Mouse (Mus musculus) intestine, postnatal 0 days (tissue): ENCODE data around the gene Tob2. TPM values are rescaled to one million over a fixed set of nuclear protein-coding genes. Genes with fewer than 3 reads are reported as not detected.
A peak's percentile ranks its signal among the peaks of the same experiment; 100 is the strongest.

Experiments
- ATAC-seq: fragments of 200-750 bp; cut with Nextera tagmentation; 2 replicates; pipeline ENCODE4 v1.8.0; 2017; ENCODE audit warnings: mild to moderate bottlenecking, moderate TSS enrichment, moderate library complexity
- H3K27ac ChIP-seq: fragments of 300-500 bp; sonication (generic); 2 replicates; pipeline ENCODE4 v1.5.1; 2014; ENCODE audit warnings: mild to moderate bottlenecking, low read depth, low read length, moderate library complexity
- H3K27me3 ChIP-seq: fragments of 300-500 bp; sonication (generic); replicated peaks from 2 replicates; pipeline ENCODE4 v1.6.1; 2014; ENCODE audit warnings: low read length, mixed read lengths; ENCODE audit not compliant: control insufficient read depth, insufficient read depth
- H3K36me3 ChIP-seq: fragments of 300-500 bp; sonication (generic); 2 replicates; pipeline ENCODE4 v1.6.1; 2014; ENCODE audit warnings: mild to moderate bottlenecking, moderate library complexity; ENCODE audit not compliant: control insufficient read depth, insufficient read depth
- H3K4me1 ChIP-seq: fragments of 300-500 bp; sonication (generic); replicated peaks from 2 replicates; pipeline ENCODE4 v1.6.1; 2014; ENCODE audit warnings: antibody characterized with exemption, low read length, mixed read lengths; ENCODE audit not compliant: control insufficient read depth, insufficient read depth
- H3K4me2 ChIP-seq: fragments of 300-500 bp; sonication (generic); replicated peaks from 2 replicates; pipeline ENCODE4 v1.6.1; 2014; ENCODE audit warnings: low read depth, mild to moderate bottlenecking, moderate library complexity
- H3K4me3 ChIP-seq: fragments of 300-500 bp; sonication (generic); 2 replicates; pipeline ENCODE4 v1.5.1; 2014; ENCODE audit warnings: low read depth, low read length
- H3K9ac ChIP-seq: fragments of 300-500 bp; sonication (generic); 2 replicates; pipeline ENCODE4 v1.6.1; 2014; ENCODE audit warnings: mild to moderate bottlenecking, low read depth, low read length
- H3K9me3 ChIP-seq: fragments of 300-500 bp; sonication (generic); 2 replicates; pipeline ENCODE4 v1.6.1; 2016; ENCODE audit warnings: mixed run types; ENCODE audit not compliant: control insufficient read depth
- CTCF ChIP-seq: sonication (generic); IDR thresholded peaks from 2 replicates; pipeline ENCODE4 v1.5.1; 2016; ENCODE audit warnings: low read depth, mild to moderate bottlenecking, control low read depth, antibody characterized with exemption, moderate library complexity
- whole genome bisulfite sequencing: fragments of 180-500 bp; shearing (Covaris S2); extraction: QIAGEN DNeasy Blood & Tissue Kit; methylation state at CpG from one replicate; pipeline ENCODE4 v1.1.7; 2014; 5-methylcytosine and 5-hydroxymethylcytosine counted together
- polyA plus RNA-seq: library from polyadenylated mRNA; unstranded; fragments of >200 nt; fragmentation: Nextera tagmentation; extraction: Ambion mirVana; gene quantifications from 2 replicates; pipeline ENCODE4 v1.2.1, GENCODE M21; 2015

Gene Tob2
- polyA plus RNA-seq, 1 experiment from 2014 or later: 19.8 TPM

- peak overlapping the region; percentile 68 for H3K27ac ChIP-seq
- H3K27me3 ChIP-seq: no peaks in the 10 kb centered on the region
- 45% methylated on average over 1 of the region's 1 CpGs for WGBS
- H3K4me1 ChIP-seq: no peaks in the 10 kb centered on the region; the same call in 1 of the 2 replicates
- no peaks in the 10 kb centered on the region for H3K9me3 ChIP-seq
- no peak overlapping the region for H3K4me2 ChIP-seq
- no peak overlapping the region for H3K9ac ChIP-seq
- H3K4me3 ChIP-seq: no peak overlapping the region
- ATAC-seq: peak; percentile 62
- TF ChIP-seq CTCF: no peak
- H3K36me3 ChIP-seq: peaks cover 55% of the 10 kb centered on the region
Measured at GRCm38 (mm10) chr15:81894002-81894401, 35.4 kb upstream of the Tob2 start.

- no peak for TF ChIP-seq CTCF
- H3K36me3 ChIP-seq: peaks cover 59% of the 10 kb centered on the region
Measured at GRCm38 (mm10) chr15:81891822-81892580, 33.4 kb upstream of the Tob2 start.

GRCm38 (mm10) chr15:81891140-81891802 lies 32.7 kb upstream of the Tob2 start:
- H3K4me2 ChIP-seq: no peak overlapping the region
- no peak overlapping the region for H3K27ac ChIP-seq
- H3K27me3 ChIP-seq: no peaks in the 10 kb centered on the region
- peaks cover 53% of the 10 kb centered on the region for H3K36me3 ChIP-seq
- no peak for ATAC-seq
- H3K4me3 ChIP-seq: no peak overlapping the region
- H3K9ac ChIP-seq: no peak overlapping the region
- no peak for TF ChIP-seq CTCF
- no peaks in the 10 kb centered on the region for H3K4me1 ChIP-seq
- 86% methylated on average over 7 of the region's 7 CpGs for WGBS
- no peaks in the 10 kb centered on the region for H3K9me3 ChIP-seq

More at GRCm38 (mm10) chr15:81891822-81892580, 33.4 kb upstream of the Tob2 start:
- ATAC-seq: peak; percentile 34; the same call in 1 of the 2 replicates
- Histone ChIP-seq H3K9ac (no peak overlapping the region), H3K27ac (no peak overlapping the region), H3K4me1 (no peaks in the 10 kb centered on the region; the same call in 1 of the 2 replicates), H3K27me3 (no peaks in the 10 kb centered on the region), H3K4me2 (no peak overlapping the region), H3K4me3 (no peak overlapping the region), H3K9me3 (no peaks in the 10 kb centered on the region)
- WGBS: 73% methylated on average over 8 of the region's 8 CpGs

- no peak for TF ChIP-seq CTCF
- no peak overlapping the region for H3K4me2 ChIP-seq
- no peaks in the 10 kb centered on the region for H3K4me1 ChIP-seq
- no peaks in the 10 kb centered on the region for H3K27me3 ChIP-seq
- H3K36me3 ChIP-seq: peaks cover 39% of the 10 kb centered on the region
- no peak overlapping the region for H3K9ac ChIP-seq
- 94% methylated on average over 7 of the region's 7 CpGs for WGBS
- H3K4me3 ChIP-seq: no peak overlapping the region
- no peak overlapping the region for H3K27ac ChIP-seq
- no peaks in the 10 kb centered on the region for H3K9me3 ChIP-seq
- no peak for ATAC-seq
Measured at GRCm38 (mm10) chr15:81889175-81889574, 30.6 kb upstream of the Tob2 start.

GRCm38 (mm10) chr15:81886795-81887550 lies 28.4 kb upstream of the Tob2 start:
- H3K27ac ChIP-seq: no peak overlapping the region

GRCm38 (mm10) chr15:81885418-81885934 lies 26.9 kb upstream of the Tob2 start:
- no peak for TF ChIP-seq CTCF
- H3K27ac ChIP-seq: no peak overlapping the region
- WGBS: 90% methylated on average over 3 of the region's 3 CpGs
- H3K4me2 ChIP-seq: no peak overlapping the region
- H3K4me1 ChIP-seq: no peaks in the 10 kb centered on the region
- ATAC-seq: no peak
- no peaks in the 10 kb centered on the region for H3K27me3 ChIP-seq
- no peaks in the 10 kb centered on the region for H3K9me3 ChIP-seq
- peaks cover 25% of the 10 kb centered on the region for H3K36me3 ChIP-seq
- H3K4me3 ChIP-seq: no peak overlapping the region
- H3K9ac ChIP-seq: no peak overlapping the region

More at GRCm38 (mm10) chr15:81886795-81887550, 28.4 kb upstream of the Tob2 start:
- Histone ChIP-seq H3K36me3 (peaks cover 38% of the 10 kb centered on the region), H3K4me3 (no peak overlapping the region), H3K4me2 (no peak overlapping the region), H3K9ac (no peak overlapping the region), H3K27me3 (no peaks in the 10 kb centered on the region), H3K9me3 (no peaks in the 10 kb centered on the region), H3K4me1 (no peaks in the 10 kb centered on the region)
- no peak for TF ChIP-seq CTCF
- ATAC-seq: no peak
- WGBS: 81% methylated on average over 6 of the region's 6 CpGs
